Mouse (Mus musculus): ENCODE measurements around the gene Cdh18. TPM values are rescaled to one million over a fixed set of nuclear protein-coding genes. Genes with fewer than 3 reads are reported as not detected.

The Cdh18 gene
- polyA plus RNA-seq, 1 experiment from 2014 or later: 0.08 TPM

- DNase-seq (no peak), ATAC-seq (ENCODE audit: low read depth) (no peak)
- Histone ChIP-seq H3K36me3 (no peaks in the 10 kb centered on the region), H3K27ac (no peak overlapping the region), H3K9ac (no peak overlapping the region), H3K4me1 (replicated peaks) (no peaks in the 10 kb centered on the region), H3K4me2 (no peak overlapping the region), H3K9me3 (replicated peaks) (no peaks in the 10 kb centered on the region), H3K27me3 (no peaks in the 10 kb centered on the region), H3K4me3 (replicated peaks) (no peak overlapping the region)
- WGBS (ENCODE audit: insufficient replicate concordance): 72% methylated on average over 11 of the region's 11 CpGs
Observed at GRCm38 (mm10) chr15:22969424-22969823, 420.6 kb downstream of the Cdh18 start.

GRCm38 (mm10) chr15:22980136-22980535, 431.3 kb downstream of the Cdh18 start:
- no peak overlapping the region for H3K4me2 ChIP-seq
- H3K36me3 ChIP-seq: no peaks in the 10 kb centered on the region
- H3K9me3 ChIP-seq (replicated peaks): no peaks in the 10 kb centered on the region
- WGBS (ENCODE audit: insufficient replicate concordance): 70% methylated on average over 5 of the region's 5 CpGs
- no peak overlapping the region for H3K9ac ChIP-seq
- H3K27ac ChIP-seq: no peak overlapping the region
- H3K4me1 ChIP-seq (replicated peaks): no peaks in the 10 kb centered on the region
- H3K4me3 ChIP-seq (replicated peaks): no peak overlapping the region
- no peaks in the 10 kb centered on the region for H3K27me3 ChIP-seq
- ATAC-seq (ENCODE audit: low read depth) (no peak), DNase-seq (no peak)

GRCm38 (mm10) chr15:22984647-22985046, 435.8 kb downstream of the Cdh18 start:
- H3K27ac ChIP-seq: no peak overlapping the region
- H3K4me2 ChIP-seq: no peak overlapping the region
- H3K9ac ChIP-seq: no peak overlapping the region
- no peaks in the 10 kb centered on the region for H3K9me3 ChIP-seq (replicated peaks)
- no peaks in the 10 kb centered on the region for H3K4me1 ChIP-seq (replicated peaks)
- 66% methylated on average over 5 of the region's 5 CpGs for whole genome bisulfite sequencing (ENCODE audit: insufficient replicate concordance)
- H3K4me3 ChIP-seq (replicated peaks): no peak overlapping the region
- ATAC-seq (ENCODE audit: low read depth) (no peak), DNase-seq (no peak)
- H3K27me3 ChIP-seq: no peaks in the 10 kb centered on the region
- no peaks in the 10 kb centered on the region for H3K36me3 ChIP-seq

GRCm38 (mm10) chr15:23016680-23017079, 467.9 kb downstream of the Cdh18 start:
- 63% methylated on average over 5 of the region's 5 CpGs for WGBS (ENCODE audit: insufficient replicate concordance)
- Histone ChIP-seq H3K9me3 (replicated peaks) (no peaks in the 10 kb centered on the region), H3K27ac (no peak overlapping the region), H3K4me1 (replicated peaks) (no peaks in the 10 kb centered on the region), H3K27me3 (no peaks in the 10 kb centered on the region), H3K36me3 (no peaks in the 10 kb centered on the region), H3K4me2 (no peak overlapping the region), H3K9ac (no peak overlapping the region), H3K4me3 (replicated peaks) (no peak overlapping the region)
- no peak for ATAC-seq (ENCODE audit: low read depth)
- DNase-seq: no peak

GRCm38 (mm10) chr15:23021151-23021550, 472.3 kb downstream of the Cdh18 start:
- no peak overlapping the region for H3K4me3 ChIP-seq (replicated peaks)
- no peaks in the 10 kb centered on the region for H3K27me3 ChIP-seq
- H3K4me2 ChIP-seq: no peak overlapping the region
- WGBS (ENCODE audit: insufficient replicate concordance): 19% methylated on average over 2 of the region's 2 CpGs
- H3K27ac ChIP-seq: no peak overlapping the region
- no peak overlapping the region for H3K9ac ChIP-seq
- ATAC-seq (ENCODE audit: low read depth): no peak
- H3K36me3 ChIP-seq: no peaks in the 10 kb centered on the region
- H3K9me3 ChIP-seq (replicated peaks): no peaks in the 10 kb centered on the region
- H3K4me1 ChIP-seq (replicated peaks): no peaks in the 10 kb centered on the region
- no peak for DNase-seq

GRCm38 (mm10) chr15:23022635-23023034, 473.8 kb downstream of the Cdh18 start:
- Histone ChIP-seq H3K4me1 (replicated peaks) (no peaks in the 10 kb centered on the region), H3K9ac (no peak overlapping the region), H3K27me3 (no peaks in the 10 kb centered on the region), H3K27ac (no peak overlapping the region), H3K36me3 (no peaks in the 10 kb centered on the region), H3K4me2 (no peak overlapping the region), H3K9me3 (replicated peaks) (no peaks in the 10 kb centered on the region), H3K4me3 (replicated peaks) (no peak overlapping the region)
- DNase-seq (no peak), ATAC-seq (ENCODE audit: low read depth) (no peak)

- DNase-seq (no peak), ATAC-seq (ENCODE audit: low read depth) (no peak)
- no peaks in the 10 kb centered on the region; the same call in 1 of the 2 replicates for H3K27me3 ChIP-seq
- H3K9me3 ChIP-seq (replicated peaks): no peaks in the 10 kb centered on the region
- peak overlapping the region; percentile 33 for H3K4me2 ChIP-seq
- no peaks in the 10 kb centered on the region for H3K36me3 ChIP-seq
- H3K27ac ChIP-seq: no peak overlapping the region
- peak overlapping the region; percentile 18 for H3K4me3 ChIP-seq (replicated peaks)
- H3K9ac ChIP-seq: no peak overlapping the region
- 12% methylated on average over 14 of the region's 14 CpGs for WGBS (ENCODE audit: insufficient replicate concordance)
- no peaks in the 10 kb centered on the region for H3K4me1 ChIP-seq (replicated peaks)
Observed at GRCm38 (mm10) chr15:23035551-23036207, 486.9 kb downstream of the Cdh18 start.

GRCm38 (mm10) chr15:23036208-23037065, 487.6 kb downstream of the Cdh18 start:
- no peak for ATAC-seq (ENCODE audit: low read depth)
- Histone ChIP-seq H3K9me3 (replicated peaks) (no peaks in the 10 kb centered on the region), H3K4me2 (peak overlapping the region; percentile 33), H3K36me3 (no peaks in the 10 kb centered on the region), H3K9ac (no peak overlapping the region), H3K4me1 (replicated peaks) (no peaks in the 10 kb centered on the region), H3K4me3 (replicated peaks) (peak overlapping the region; percentile 18), H3K27me3 (no peaks in the 10 kb centered on the region; the same call in 1 of the 2 replicates), H3K27ac (no peak overlapping the region)
- WGBS (ENCODE audit: insufficient replicate concordance): 10% methylated on average over 23 of the region's 23 CpGs
- DNase-seq: no peak

GRCm38 (mm10) chr15:23037561-23037960, 488.7 kb downstream of the Cdh18 start:
- Histone ChIP-seq H3K4me2 (no peak overlapping the region), H3K27me3 (no peaks in the 10 kb centered on the region; the same call in 1 of the 2 replicates), H3K27ac (no peak overlapping the region), H3K4me3 (replicated peaks) (no peak overlapping the region), H3K4me1 (replicated peaks) (no peaks in the 10 kb centered on the region), H3K9ac (no peak overlapping the region), H3K36me3 (no peaks in the 10 kb centered on the region), H3K9me3 (replicated peaks) (no peaks in the 10 kb centered on the region)
- no peak for DNase-seq
- ATAC-seq (ENCODE audit: low read depth): no peak

GRCm38 (mm10) chr15:23046127-23046785, 497.4 kb downstream of the Cdh18 start:
- Histone ChIP-seq H3K27ac (no peak overlapping the region), H3K9ac (no peak overlapping the region), H3K4me2 (no peak overlapping the region), H3K36me3 (no peaks in the 10 kb centered on the region), H3K4me3 (replicated peaks) (no peak overlapping the region), H3K9me3 (replicated peaks) (no peaks in the 10 kb centered on the region), H3K27me3 (no peaks in the 10 kb centered on the region), H3K4me1 (replicated peaks) (no peaks in the 10 kb centered on the region)
- ATAC-seq (ENCODE audit: low read depth) (no peak), DNase-seq (no peak)
- WGBS (ENCODE audit: insufficient replicate concordance): 47% methylated on average over 4 of the region's 4 CpGs

- Histone ChIP-seq H3K9ac (no peak overlapping the region), H3K36me3 (no peaks in the 10 kb centered on the region), H3K9me3 (replicated peaks) (no peaks in the 10 kb centered on the region), H3K27ac (no peak overlapping the region), H3K4me3 (replicated peaks) (no peak overlapping the region), H3K27me3 (no peaks in the 10 kb centered on the region), H3K4me1 (replicated peaks) (no peaks in the 10 kb centered on the region), H3K4me2 (no peak overlapping the region)
- 52% methylated on average over 2 of the region's 2 CpGs for WGBS (ENCODE audit: insufficient replicate concordance)
- DNase-seq: no peak
- ATAC-seq (ENCODE audit: low read depth): no peak
Observed at GRCm38 (mm10) chr15:23052006-23052405, 503.2 kb downstream of the Cdh18 start.
